Mouse (Mus musculus) frontal cortex, adult (tissue): ENCODE data around the gene Kctd11.

ENCODE experiments used
- ATAC-seq: cut with Nextera tagmentation; 2 replicates; pipeline ENCODE4 v1.9.2; 2017; ENCODE audit warnings: mild to moderate bottlenecking, moderate library complexity, mixed read lengths; ENCODE audit not compliant: low TSS enrichment

The Kctd11 gene

DNA sequence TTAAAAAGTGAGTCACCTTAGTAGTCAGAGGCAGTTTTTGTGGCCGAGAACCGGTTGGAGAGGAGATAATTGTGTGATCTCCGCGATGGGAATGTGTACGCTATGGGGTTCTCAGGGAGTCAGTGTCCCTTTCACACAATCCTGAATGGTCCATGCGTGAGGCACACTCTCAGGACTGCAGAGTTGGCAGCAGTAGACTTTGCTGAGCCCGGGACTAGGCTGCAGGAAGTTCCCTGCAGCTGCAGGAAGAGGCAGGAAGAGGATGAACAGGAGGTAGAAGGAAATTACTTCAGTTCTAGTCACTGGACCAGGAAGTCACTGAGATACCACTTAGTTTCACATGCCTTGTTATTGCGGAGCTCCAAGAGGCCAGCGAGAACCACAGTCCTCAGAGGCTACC lies 32.1 kb downstream of the Kctd11 start:
- no peak for ATAC-seq

DNA sequence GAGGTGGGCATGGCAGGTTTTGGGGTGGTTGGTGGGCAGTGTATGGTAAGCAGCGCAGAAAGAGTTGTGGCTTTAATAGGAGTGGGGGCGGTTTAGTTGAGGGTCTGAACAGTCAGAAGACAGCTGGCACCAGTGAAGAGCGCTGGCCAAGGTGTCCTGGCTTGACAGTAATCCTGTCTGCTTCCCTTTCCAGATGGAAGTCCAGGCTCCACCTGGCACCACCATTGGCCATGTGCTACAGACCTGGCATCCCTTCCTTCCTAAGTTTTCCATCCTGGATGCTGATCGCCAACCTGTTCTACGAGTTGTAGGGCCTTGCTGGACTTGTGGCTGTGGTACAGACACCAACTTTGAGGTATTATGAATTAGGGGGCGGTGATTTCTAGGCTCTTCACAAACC lies 33.2 kb downstream of the Kctd11 start:
- no peak for ATAC-seq

DNA sequence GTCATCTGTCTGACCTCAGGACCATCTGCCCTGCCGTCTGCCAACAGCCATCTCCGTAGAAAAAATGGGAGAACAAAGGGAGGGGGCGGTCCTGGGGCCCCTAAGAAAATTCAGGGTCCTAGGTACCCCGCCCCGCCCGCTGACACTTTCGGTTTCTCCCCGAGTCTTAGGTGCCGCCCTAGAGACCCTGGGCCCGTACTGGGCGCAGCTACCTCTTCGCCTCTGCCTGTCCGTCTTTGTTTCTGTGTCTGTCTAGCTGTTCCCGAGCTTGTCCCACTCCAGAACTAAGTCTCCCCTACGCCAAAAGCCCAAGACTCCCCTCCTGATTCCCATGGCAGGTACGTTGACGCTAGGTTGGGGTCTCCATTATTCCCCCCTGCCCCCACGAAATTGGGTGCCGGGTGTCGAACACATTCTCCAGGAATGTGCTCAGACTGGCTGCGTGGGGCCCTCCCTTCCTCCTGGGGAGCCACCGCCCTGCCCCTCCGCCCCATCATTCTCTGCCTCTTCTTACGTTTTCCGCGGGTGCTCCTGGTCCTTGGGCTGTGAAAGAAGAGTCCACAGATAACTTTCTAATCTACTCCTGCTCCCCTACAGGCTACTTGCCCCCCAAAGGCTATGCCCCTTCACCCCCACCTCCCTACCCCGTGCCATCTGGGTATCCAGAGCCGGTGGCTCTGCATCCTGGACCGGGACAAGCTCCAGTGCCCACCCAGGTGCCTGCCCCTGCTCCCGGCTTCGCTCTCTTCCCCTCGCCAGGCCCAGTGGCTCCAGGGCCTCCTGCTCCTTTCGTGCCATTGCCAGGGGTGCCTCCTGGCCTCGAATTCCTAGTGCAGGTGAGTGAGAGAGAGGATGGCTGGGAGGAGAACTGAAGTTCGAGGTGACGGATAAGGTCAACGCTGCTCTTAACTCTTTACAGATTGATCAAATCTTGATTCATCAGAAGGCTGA lies 34.2 kb downstream of the Kctd11 start:
- no peak for ATAC-seq

DNA sequence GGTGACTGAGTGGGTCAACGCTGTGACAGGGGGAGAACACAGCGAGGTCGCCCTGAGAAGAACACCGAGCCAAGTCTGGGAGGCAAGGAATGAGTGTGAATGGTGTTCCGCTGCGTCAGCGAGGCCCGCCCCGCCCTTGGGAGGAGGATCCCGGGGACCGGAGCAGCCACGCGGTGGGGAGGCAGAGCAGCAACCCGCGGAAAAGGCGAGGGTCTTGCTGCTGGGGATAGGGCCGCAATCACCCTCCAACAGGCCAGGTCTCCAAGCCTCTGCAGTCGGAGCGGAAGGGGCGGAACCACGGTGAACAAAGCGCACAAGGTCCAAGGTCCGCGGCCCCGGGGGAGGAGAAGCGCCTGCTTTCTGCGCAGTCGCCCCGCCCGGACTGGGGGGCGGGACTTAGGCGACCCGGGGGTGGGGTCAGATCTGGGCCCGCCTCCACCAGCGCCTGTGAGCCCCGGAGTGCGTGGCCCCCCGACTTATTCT lies 35.0 kb downstream of the Kctd11 start, which contains the start of gene Plscr3:
Gene Plscr3 (plus strand): TSS at position 179 of the 483 bp plus-strand sequence.
- peak; percentile 86 for ATAC-seq

DNA sequence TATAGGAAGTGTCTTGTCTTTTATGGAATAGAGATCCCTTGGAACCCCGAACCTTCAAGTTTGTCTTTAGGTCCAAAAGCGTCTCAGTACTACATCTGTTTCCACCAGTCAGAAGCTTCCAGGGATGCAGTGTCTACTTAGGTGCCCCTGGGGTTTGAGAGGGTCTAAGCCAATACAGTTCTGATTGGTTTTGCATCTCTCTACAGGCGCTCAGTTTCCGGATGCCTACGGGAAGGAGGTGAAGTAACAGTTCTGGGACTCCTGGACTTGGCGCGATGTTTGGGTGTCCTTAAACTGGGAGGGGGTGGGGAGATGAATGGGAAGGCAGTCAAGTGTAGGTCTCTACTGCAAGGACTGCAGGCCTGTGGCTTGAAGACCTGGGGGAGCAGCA lies 42.5 kb downstream of the Kctd11 start:
- no peak; the same call in 1 of the 2 replicates for ATAC-seq

DNA sequence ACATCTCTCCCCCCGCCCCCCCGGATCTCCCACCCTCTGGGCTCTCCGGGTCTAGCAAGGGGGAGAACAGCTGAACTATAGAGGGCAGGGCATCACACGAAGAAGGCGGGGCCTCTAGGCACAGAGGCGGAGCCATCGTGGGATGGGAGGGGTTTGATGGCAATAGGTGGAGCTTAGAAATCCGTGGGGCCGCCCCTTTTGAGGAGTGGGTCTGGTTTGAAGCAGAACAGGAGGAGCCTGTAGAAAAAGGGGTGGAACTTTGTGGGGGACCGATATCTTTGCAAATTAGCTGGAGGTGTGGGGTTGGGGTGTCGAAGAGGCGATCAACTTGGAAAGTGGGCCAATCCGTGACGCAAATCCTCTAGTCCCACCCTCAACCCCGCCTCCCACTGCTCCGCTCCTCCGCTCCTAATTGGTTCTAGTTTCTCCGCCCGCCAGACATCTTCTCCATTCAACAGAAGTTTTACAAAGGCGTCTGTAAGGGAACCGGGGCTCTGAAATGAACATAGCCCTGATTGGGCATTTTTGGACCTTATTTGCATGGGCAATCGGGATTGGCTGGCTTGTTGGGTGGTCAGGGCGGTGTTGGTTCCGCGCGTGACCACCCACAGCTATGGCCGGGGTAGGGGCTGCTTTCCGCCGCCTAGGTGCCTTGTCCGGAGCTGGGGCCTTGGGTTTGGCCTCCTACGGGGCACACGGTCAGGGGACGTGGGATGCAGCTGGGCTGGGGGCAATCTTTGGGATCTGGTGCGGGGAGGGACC lies 43.1 kb downstream of the Kctd11 start, which contains the start of gene Tmem256:
Gene Tmem256 (plus strand): TSS at position 563 of the 762 bp plus-strand sequence.
- ATAC-seq: peak; percentile 92

DNA sequence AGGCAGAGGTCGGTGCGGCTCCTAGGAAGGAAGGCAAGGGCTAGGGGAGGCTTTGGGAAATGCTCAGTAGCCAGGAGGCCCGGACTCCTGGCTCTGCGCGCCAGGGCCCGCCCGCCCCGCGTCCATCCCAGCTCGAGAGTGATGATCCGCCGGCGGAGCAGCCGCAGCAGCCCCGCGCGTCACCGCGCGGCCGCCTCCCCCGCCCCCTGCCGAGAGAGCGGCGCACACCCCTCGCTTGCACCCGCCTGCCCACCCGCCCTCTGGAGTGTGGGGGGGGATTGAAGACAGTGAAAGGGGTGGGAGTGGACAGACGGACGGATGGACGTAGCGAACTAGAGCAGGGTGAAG lies 43.6 kb downstream of the Kctd11 start, which contains the start of gene Nlgn2:
Gene Nlgn2 (minus strand): TSS at position 181 of the 348 bp plus-strand sequence.
- ATAC-seq: peak; percentile 48

DNA sequence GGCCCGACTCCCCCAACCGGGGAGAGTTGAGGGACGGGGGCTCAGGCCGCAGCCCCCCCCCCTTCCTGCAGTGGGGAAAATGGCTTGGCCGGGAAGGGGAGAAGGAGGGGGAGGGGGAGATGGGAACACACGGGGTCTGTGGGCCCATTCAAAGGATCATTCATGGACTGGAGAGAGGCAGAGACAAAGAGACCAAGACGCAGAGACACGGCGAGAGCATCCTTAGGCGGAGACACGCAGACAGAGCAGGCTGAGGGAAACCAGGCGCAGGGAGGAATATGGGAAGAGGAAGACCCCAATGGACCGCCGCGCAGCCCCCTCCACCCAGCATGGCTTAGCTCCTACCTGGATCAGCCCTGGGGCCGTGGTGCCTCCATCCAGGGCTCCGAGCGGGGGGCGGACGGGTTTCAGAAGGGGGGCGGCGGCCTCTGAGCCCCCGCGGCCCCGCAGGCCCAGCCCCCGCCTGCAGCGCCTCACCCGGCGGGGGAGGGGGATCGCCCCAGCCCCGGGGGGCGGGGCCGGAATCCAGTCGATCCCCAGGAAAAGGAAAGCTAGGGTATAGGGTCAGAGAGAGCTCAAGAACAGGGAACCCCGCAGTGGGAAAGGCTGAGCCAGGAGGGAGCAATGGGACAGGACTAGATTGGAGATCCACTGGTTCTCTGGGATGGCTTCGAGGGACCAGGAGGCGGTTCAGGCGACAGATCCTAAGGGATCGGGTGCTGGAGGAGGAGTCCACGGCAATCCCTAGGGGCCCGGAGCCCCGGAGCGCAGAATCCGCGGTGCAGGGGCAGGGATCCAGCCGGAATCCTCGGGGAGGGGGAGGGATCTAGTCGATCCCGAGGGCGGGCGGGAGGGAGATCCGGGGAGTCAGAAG lies 44.3 kb downstream of the Kctd11 start:
- no peak for ATAC-seq

DNA sequence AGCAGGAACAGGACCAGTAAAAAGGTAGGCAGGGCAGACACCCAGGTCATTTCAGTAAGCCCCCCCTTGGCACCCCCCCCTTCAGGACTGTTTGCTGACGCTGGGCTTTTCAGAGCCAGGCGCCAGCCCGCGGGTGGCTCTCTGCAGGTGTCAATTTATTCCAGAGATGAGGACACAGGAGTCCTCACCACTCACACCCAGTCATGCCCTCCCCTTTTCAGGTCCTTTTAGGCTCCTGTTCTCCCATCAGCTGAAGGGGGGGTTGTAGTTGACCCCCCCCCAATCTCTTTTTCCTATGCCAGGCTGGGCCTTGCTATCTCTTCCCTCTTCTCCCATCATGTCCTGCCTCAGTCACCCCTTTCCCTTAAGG lies 45.3 kb downstream of the Kctd11 start:
- ATAC-seq: no peak

DNA sequence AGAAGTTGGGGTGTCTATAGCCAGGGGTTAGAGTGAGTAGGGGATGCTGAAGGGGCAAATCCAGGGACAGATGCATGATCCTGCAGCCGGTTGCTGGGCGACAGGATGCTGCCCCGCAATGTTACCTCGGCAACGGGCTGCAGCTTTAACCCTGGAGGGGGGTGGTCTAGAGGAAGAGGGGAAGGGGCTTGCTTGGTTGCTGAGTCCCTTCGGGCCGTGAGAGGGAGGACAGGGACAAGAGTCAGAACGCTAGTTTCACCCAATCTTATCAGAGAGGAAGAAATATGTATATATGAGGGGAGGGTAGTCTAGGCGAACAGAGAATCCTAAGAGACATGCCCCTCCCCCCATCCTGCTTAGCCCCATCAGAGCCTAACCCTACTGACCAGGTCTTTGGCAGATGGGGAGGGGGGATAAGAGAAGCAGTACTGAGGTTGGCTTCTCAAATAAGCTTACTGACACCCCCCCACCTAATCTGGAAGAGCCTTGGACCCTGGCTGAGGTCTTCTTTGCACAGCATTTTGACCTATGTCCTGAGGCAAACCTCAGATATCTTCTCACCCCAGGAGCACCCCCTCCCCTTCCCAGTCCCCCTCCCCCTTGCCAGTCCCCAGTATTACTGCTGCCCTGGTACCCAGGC lies 45.8 kb downstream of the Kctd11 start:
- ATAC-seq: no peak

DNA sequence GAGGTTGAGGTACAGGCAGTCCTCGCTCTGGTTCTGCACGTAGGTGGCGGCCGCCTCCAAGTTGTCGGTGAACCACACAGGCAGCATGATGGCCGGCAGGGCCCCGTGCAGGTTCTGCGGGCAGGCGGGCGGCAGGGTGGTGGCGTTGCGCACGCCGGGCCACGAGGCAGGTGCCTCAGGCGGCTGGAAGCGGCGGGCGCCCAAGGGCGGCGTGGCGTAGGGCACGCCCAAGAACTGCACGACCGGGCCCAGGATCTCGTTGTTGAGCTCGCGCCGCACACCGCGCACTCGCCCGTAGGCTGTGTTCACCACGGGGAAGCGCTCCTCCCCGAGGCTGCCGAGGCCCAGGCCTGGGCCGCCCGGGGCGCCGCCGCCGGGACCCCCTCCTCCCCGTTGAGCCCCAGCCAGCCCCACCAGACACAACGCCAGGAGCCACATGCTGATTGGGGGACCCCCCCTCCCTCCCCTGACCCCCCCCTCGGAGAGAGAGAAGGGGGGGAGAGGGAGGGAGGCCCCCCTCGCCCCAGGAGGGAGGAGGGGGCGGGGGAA lies 47.1 kb downstream of the Kctd11 start:
- no peak for ATAC-seq

DNA sequence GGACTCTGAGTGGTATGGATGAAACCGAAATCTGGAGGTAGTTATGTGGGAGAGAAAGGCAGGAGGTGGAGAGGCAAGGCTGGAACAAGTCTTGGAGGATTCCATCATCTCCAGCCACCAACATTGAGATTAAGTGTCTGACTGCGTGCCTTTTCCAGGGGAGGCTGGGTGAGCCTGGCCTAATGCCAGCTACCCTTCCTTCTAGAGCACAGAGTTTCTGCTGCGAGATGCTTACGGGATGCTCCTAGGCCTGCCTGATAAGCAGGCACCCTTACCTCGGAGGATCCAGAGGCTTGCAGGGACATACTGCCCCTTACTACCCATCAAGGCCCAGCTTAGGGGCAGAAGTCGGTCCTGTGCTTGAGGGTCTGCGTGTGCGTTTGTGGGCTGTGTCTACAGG lies 47.7 kb downstream of the Kctd11 start:
- ATAC-seq: no peak

DNA sequence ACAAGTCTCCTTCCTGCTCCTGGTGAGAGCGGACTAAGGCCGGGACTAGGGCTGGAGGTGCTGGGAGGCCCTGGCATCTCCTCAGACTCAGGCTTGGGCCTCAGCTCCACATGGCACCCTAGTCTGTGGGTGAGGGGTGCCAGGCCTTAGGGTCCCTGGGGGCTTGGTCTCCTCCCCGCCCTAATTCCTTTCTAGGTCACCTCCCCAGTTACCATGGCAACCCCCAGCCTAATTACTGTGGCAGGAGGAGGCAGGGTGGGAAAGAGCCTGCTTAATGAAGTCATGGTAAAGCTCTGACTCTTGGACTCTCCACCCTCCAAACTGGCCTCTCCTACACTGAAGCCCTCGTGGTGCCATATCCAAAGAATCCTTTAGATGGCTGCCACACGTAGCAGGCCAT lies 52.4 kb downstream of the Kctd11 start:
- no peak for ATAC-seq
